Mouse (Mus musculus) c-Kit-positive CD71-positive TER-119-negative erythroid progenitor cells, embryonic 14.5 days (primary cell): Measurements from ENCODE around the gene Gm9833.

Source experiments
- DNase-seq: peaks from one replicate; pipeline ENCODE4 v3.0.0-alpha.2; 2013; ENCODE audit warnings: low read depth

Gene Gm9833

GRCm38 (mm10) chr3:10123615-10124014, 35.7 kb downstream of the Gm9833 start:
- DNase-seq: no peak

GRCm38 (mm10) chr3:10124071-10124470, 36.2 kb downstream of the Gm9833 start:
- no peak for DNase-seq

GRCm38 (mm10) chr3:10125301-10125700, 37.4 kb downstream of the Gm9833 start:
- DNase-seq: no peak

GRCm38 (mm10) chr3:10126036-10126435, 38.1 kb downstream of the Gm9833 start:
- no peak for DNase-seq

GRCm38 (mm10) chr3:10126502-10126901, 38.6 kb downstream of the Gm9833 start:
- DNase-seq: no peak

- no peak for DNase-seq
These were observed 39.0 kb downstream of the Gm9833 start for GRCm38 (mm10) chr3:10126952-10127351.

GRCm38 (mm10) chr3:10127505-10127904, 39.6 kb downstream of the Gm9833 start:
- DNase-seq: no peak
